Mouse (Mus musculus): ENCODE results near the gene Selenoo. TPM values are rescaled to one million over a fixed set of nuclear protein-coding genes. Genes with fewer than 3 reads are reported as not detected.

The Selenoo gene
- polyA plus RNA-seq, 1 experiment from 2014 or later: 23.0 TPM

DNA sequence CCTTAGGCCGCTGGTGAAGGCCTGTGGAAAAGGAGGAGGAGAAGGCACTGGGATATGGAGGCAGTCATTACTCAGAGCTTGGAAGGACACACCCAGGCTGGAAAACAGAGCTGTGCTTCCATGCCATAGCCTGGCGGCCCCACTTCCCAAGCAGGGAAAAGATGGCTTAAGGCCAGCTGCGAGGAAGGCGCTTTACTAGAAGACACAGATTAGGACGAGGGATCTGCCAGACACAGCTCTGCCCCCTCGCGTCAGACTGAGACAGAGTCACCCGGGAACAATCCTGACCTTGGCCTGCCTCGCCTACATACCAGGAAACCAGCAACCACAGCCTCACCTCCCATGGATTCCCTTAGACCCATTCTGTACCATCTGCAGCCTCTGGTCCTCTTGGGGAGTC is 21.3 kb downstream of the Selenoo start:
- no peaks in the 10 kb centered on the region for H3K4me1 ChIP-seq (replicated peaks; ENCODE audit: control insufficient read depth, insufficient read depth, low read length)
- no peak overlapping the region for H3K4me3 ChIP-seq (replicated peaks; ENCODE audit: low read length)
- no peak overlapping the region for H3K9ac ChIP-seq
- H3K27ac ChIP-seq: no peak overlapping the region
- DNase-seq (ENCODE audit: low spot score) (no peak), ATAC-seq (ENCODE audit: low FRiP score) (no peak)
- H3K27me3 ChIP-seq (ENCODE audit: control insufficient read depth, insufficient read depth, low read length): no peaks in the 10 kb centered on the region
- WGBS: 87% methylated on average over 9 of the region's 9 CpGs
- H3K9me3 ChIP-seq (ENCODE audit: control insufficient read depth, low read length): no peaks in the 10 kb centered on the region
- peaks cover 98% of the 10 kb centered on the region for H3K36me3 ChIP-seq (replicated peaks; ENCODE audit: control insufficient read depth, insufficient read depth)
- no peak overlapping the region for H3K4me2 ChIP-seq (replicated peaks)

DNA sequence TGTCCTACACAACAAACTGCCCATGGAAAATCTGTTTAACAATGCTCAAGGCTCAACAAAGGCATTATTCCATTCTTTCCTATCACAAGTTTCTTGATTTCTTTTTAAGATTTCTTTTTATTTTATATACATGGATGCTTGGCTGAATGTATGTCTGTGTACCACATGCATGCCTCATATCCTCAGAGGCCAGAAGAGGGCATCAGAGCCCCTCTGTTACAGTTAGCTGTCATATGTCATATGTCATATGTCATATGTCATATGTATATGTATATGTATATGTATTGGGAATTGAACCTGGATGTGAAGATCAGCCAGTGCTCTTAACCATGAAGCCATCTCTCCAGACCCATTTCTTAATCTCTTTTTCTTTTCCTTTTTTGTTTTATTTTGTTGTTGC is 29.1 kb downstream of the Selenoo start:
- no peak overlapping the region for H3K4me2 ChIP-seq (replicated peaks)
- no peaks in the 10 kb centered on the region for H3K9me3 ChIP-seq (ENCODE audit: control insufficient read depth, low read length)
- no peak for DNase-seq (ENCODE audit: low spot score)
- H3K9ac ChIP-seq: no peak overlapping the region
- no peak overlapping the region for H3K27ac ChIP-seq
- ATAC-seq (ENCODE audit: low FRiP score): no peak
- H3K4me1 ChIP-seq (replicated peaks; ENCODE audit: control insufficient read depth, insufficient read depth, low read length): peaks cover 25% of the 10 kb centered on the region
- H3K4me3 ChIP-seq (replicated peaks; ENCODE audit: low read length): no peak overlapping the region
- H3K27me3 ChIP-seq (ENCODE audit: control insufficient read depth, insufficient read depth, low read length): no peaks in the 10 kb centered on the region
- H3K36me3 ChIP-seq (replicated peaks; ENCODE audit: control insufficient read depth, insufficient read depth): peaks cover 60% of the 10 kb centered on the region

DNA sequence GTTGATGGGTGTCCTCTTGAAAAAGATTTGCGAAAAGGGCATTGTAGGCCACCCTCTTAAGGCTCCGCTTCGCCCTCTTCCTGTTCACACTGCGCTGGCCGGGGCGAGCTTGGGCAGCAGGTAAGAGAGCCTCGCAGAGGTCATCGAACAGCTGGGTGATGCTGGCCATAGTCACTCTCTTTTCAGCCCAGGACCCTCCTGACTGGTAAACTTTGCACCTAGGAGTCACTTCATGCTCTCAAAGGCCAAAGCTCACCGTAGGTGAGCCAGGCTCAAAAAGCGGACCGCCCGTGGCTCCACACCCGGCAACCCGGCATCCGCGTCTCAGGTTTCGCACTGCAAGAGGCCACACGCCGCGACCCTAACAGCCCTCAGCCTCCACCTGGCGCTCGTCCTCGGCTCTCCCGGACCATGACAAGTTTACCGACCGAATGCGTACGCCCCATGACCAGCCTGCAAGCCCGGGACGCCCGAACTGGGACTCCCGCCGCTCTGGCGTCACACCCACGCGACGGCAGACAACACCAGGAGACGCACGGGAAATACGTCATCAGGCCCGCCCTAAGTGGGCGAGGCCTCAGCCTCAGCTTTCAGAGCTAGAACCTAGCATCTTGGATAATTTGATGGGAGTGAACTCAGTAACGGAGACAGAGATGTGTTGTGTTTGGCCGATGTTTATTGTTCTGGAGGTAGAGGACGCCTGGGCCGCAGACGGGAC is 33.9 kb downstream of the Selenoo start, which contains the start of gene Tubgcp6:
Gene Tubgcp6 (minus strand): TSS at position 464 of the 718 bp plus-strand sequence.
- under 1% methylated on average over 47 of the region's 47 CpGs for WGBS
- peak; percentile 83 for ATAC-seq (ENCODE audit: low FRiP score)
- H3K4me2 ChIP-seq (replicated peaks): peak within 1 kb of the TSS; percentile 98
- peak within 1 kb of the TSS; percentile 71 for H3K9ac ChIP-seq
- peak; percentile 98 for DNase-seq (ENCODE audit: low spot score)
- H3K36me3 ChIP-seq (replicated peaks; ENCODE audit: control insufficient read depth, insufficient read depth): peaks cover 27% of the 10 kb centered on the region; the same call in 1 of the 2 replicates
- peaks cover 38% of the 10 kb centered on the region for H3K4me1 ChIP-seq (replicated peaks; ENCODE audit: control insufficient read depth, insufficient read depth, low read length)
- peak within 1 kb of the TSS; percentile 87 for H3K27ac ChIP-seq
- H3K9me3 ChIP-seq (ENCODE audit: control insufficient read depth, low read length): no peaks in the 10 kb centered on the region
- peak within 1 kb of the TSS; percentile 86 for H3K4me3 ChIP-seq (replicated peaks; ENCODE audit: low read length)
- no peaks in the 10 kb centered on the region for H3K27me3 ChIP-seq (ENCODE audit: control insufficient read depth, insufficient read depth, low read length)

DNA sequence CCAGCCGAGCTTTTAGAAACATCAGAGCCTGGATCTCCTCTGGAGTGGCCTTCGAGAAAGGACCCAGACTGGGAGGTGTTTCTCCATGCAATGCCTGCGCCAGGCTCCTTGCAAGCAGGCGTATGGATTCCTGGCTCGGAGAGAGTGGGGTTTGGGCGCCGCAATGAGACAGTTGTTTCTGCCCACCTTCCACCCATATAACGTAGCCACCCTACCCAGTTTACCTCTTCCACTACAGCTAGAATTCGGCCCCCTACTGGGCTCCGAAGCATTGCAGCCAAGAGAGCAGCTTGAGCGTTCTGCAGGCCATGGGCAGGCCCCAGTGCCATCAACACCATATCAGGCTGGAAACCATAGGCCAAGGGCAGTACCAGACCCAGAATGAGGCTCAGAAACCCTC is 34.7 kb downstream of the Selenoo start:
- Histone ChIP-seq H3K27ac (peak overlapping the region; percentile 87), H3K27me3 (ENCODE audit: control insufficient read depth, insufficient read depth, low read length) (no peaks in the 10 kb centered on the region), H3K36me3 (replicated peaks; ENCODE audit: control insufficient read depth, insufficient read depth) (peaks cover 19% of the 10 kb centered on the region; the same call in 1 of the 2 replicates), H3K4me1 (replicated peaks; ENCODE audit: control insufficient read depth, insufficient read depth, low read length) (peaks cover 42% of the 10 kb centered on the region), H3K4me3 (replicated peaks; ENCODE audit: low read length) (peak overlapping the region; percentile 86), H3K9me3 (ENCODE audit: control insufficient read depth, low read length) (no peaks in the 10 kb centered on the region), H3K9ac (peak overlapping the region; percentile 71), H3K4me2 (replicated peaks) (peak overlapping the region; percentile 98)
- ATAC-seq (ENCODE audit: low FRiP score): peak; percentile 1; the same call in 1 of the 2 replicates
- DNase-seq (ENCODE audit: low spot score): peak; percentile 58
- WGBS: 33% methylated on average over 11 of the region's 11 CpGs

DNA sequence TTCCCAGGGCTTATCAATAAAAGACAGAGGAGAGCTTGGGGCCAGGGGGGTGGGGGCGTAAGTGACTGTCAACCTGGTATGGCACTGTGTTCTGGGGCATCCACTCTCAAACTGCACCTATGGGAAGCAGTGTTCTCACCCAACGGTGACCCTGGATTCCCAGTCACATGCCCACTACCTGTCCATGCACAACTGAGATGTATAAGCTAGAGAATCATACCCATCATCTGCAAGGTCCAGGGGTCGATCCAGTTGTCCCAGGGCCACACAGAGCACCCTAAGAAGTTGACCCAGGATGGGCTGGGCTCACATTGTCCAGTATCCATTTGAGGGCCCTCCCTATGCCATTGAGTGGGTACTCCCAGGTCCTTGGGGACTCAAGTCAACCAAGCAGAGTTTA is 35.4 kb downstream of the Selenoo start:
- WGBS: 95% methylated on average over 3 of the region's 3 CpGs
- Histone ChIP-seq H3K36me3 (replicated peaks; ENCODE audit: control insufficient read depth, insufficient read depth) (peaks cover 15% of the 10 kb centered on the region; the same call in 1 of the 2 replicates), H3K4me3 (replicated peaks; ENCODE audit: low read length) (no peak overlapping the region), H3K9ac (peak overlapping the region; percentile 71; the same call in 1 of the 2 replicates), H3K4me1 (replicated peaks; ENCODE audit: control insufficient read depth, insufficient read depth, low read length) (peaks cover 47% of the 10 kb centered on the region), H3K9me3 (ENCODE audit: control insufficient read depth, low read length) (no peaks in the 10 kb centered on the region), H3K27me3 (ENCODE audit: control insufficient read depth, insufficient read depth, low read length) (no peaks in the 10 kb centered on the region), H3K4me2 (replicated peaks) (0 out of 2 replicates have a peak overlapping the region, but pooled peaks have one; percentile 98), H3K27ac (peak overlapping the region; percentile 87; the same call in 1 of the 2 replicates)
- ATAC-seq (ENCODE audit: low FRiP score) (no peak), DNase-seq (ENCODE audit: low spot score) (no peak)

DNA sequence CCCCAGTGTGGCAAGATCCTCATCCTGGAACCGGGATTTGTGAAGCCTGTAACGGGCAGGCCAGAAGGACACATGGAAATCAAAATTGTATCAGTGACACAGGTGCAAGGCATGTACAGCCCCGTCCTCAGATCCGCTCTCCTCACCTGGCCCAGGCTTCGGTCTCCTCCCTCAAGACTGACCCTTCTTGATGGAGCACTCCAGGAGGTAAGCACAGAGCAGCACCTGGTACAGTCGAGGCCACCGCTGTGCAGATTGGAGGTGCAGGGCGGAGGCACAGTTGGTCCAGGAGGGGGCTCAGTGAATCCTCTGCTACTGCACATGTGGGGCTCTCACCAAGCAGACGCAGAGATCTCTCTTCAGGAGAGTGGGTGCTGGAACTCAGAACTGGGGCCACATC is 36.5 kb downstream of the Selenoo start:
- H3K27ac ChIP-seq: no peak overlapping the region
- peaks cover 41% of the 10 kb centered on the region for H3K4me1 ChIP-seq (replicated peaks; ENCODE audit: control insufficient read depth, insufficient read depth, low read length)
- H3K4me2 ChIP-seq (replicated peaks): no peak overlapping the region
- H3K9me3 ChIP-seq (ENCODE audit: control insufficient read depth, low read length): no peaks in the 10 kb centered on the region
- no peak overlapping the region for H3K9ac ChIP-seq
- H3K4me3 ChIP-seq (replicated peaks; ENCODE audit: low read length): no peak overlapping the region
- WGBS: 92% methylated on average over 9 of the region's 9 CpGs
- H3K36me3 ChIP-seq (replicated peaks; ENCODE audit: control insufficient read depth, insufficient read depth): peaks cover 10% of the 10 kb centered on the region; the same call in 1 of the 2 replicates
- ATAC-seq (ENCODE audit: low FRiP score) (no peak), DNase-seq (ENCODE audit: low spot score) (no peak)
- H3K27me3 ChIP-seq (ENCODE audit: control insufficient read depth, insufficient read depth, low read length): no peaks in the 10 kb centered on the region

DNA sequence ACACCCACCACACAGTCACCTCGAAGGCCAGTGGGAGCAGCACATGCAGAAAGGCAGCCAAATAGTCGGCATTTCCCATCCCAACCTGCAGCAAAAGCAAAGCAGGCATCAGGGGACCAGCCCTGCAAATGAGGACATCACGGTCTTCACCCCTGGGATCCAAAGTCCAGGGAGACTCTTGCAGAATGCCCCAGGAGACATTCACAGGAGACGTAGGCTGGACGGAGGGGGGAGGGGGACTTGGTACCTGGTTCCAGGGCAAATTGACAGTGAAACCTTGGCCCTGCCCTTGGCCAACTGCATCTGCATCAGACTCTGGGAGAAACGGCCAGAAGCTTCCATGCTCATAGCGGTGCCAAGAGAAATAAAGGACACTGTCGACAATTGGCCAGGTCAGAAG is 37.7 kb downstream of the Selenoo start:
- 92% methylated on average over 8 of the region's 8 CpGs for WGBS
- Histone ChIP-seq H3K4me3 (replicated peaks; ENCODE audit: low read length) (no peak overlapping the region), H3K9me3 (ENCODE audit: control insufficient read depth, low read length) (no peaks in the 10 kb centered on the region), H3K27me3 (ENCODE audit: control insufficient read depth, insufficient read depth, low read length) (no peaks in the 10 kb centered on the region), H3K4me1 (replicated peaks; ENCODE audit: control insufficient read depth, insufficient read depth, low read length) (peaks cover 29% of the 10 kb centered on the region), H3K36me3 (replicated peaks; ENCODE audit: control insufficient read depth, insufficient read depth) (peaks cover 10% of the 10 kb centered on the region; the same call in 1 of the 2 replicates), H3K9ac (no peak overlapping the region), H3K4me2 (replicated peaks) (no peak overlapping the region), H3K27ac (no peak overlapping the region)
- DNase-seq (ENCODE audit: low spot score): no peak
- ATAC-seq (ENCODE audit: low FRiP score): no peak

DNA sequence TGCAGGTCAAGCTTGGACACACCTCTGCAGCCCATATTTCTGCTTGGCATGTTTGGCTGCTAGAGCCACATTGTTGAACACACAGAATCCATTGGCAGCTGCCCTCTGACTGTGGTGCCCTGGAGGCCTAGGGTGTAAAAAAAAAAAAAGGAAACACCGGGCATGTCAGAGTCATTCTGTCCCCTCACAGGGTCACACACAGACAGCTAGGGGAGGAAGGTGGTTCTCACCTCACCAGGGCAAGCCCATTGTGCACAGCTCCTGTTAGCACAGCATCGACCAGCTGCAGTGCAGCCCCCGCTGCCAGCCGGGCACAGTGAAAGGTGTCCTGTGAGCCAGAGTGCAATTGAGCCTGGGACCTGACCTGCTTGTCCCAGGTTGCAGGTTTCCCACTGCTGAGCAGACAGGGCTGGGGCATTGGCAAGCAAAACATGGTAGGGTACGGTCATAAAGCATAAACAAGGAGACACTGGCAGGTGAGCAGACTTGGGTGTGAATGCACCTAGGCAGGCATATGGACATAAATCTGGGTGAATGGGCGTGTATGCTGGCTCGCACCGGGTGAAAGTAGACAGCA is 38.6 kb downstream of the Selenoo start:
- Histone ChIP-seq H3K27ac (no peak overlapping the region), H3K9ac (peak overlapping the region; percentile 56), H3K4me1 (replicated peaks; ENCODE audit: control insufficient read depth, insufficient read depth, low read length) (peaks cover 21% of the 10 kb centered on the region), H3K4me3 (replicated peaks; ENCODE audit: low read length) (peak overlapping the region; percentile 43), H3K27me3 (ENCODE audit: control insufficient read depth, insufficient read depth, low read length) (no peaks in the 10 kb centered on the region), H3K9me3 (ENCODE audit: control insufficient read depth, low read length) (no peaks in the 10 kb centered on the region), H3K4me2 (replicated peaks) (peak overlapping the region; percentile 69), H3K36me3 (replicated peaks; ENCODE audit: control insufficient read depth, insufficient read depth) (peaks cover 10% of the 10 kb centered on the region; the same call in 1 of the 2 replicates)
- no peak for DNase-seq (ENCODE audit: low spot score)
- ATAC-seq (ENCODE audit: low FRiP score): no peak
- WGBS: 91% methylated on average over 8 of the region's 8 CpGs
